Mouse (Mus musculus) heart, embryonic 10.5 days (tissue): Measurements from ENCODE around the gene Dqx1. TPM values are rescaled to one million over a fixed set of nuclear protein-coding genes. Genes with fewer than 3 reads are reported as not detected.

Source experiments
- DNase-seq: peaks from one replicate; pipeline ENCODE4 v3.0.0-alpha.2; 2017; ENCODE audit warnings: low spot score
- H3K27ac ChIP-seq: fragments of 300-500 bp; sonication (generic); 2 replicates; pipeline ENCODE4 v1.5.1; 2016; ENCODE audit warnings: mild to moderate bottlenecking
- H3K27me3 ChIP-seq: fragments of 300-500 bp; sonication (generic); 2 replicates; pipeline ENCODE4 v1.6.1; 2016; ENCODE audit warnings: mild to moderate bottlenecking; ENCODE audit not compliant: poor library complexity, insufficient read depth, severe bottlenecking
- H3K36me3 ChIP-seq: fragments of 300-500 bp; sonication (generic); 2 replicates; pipeline ENCODE4 v1.6.1; 2016; ENCODE audit warnings: mild to moderate bottlenecking, moderate library complexity
- H3K4me1 ChIP-seq: fragments of 300-500 bp; sonication (generic); 2 replicates; pipeline ENCODE4 v1.6.1; 2016; ENCODE audit warnings: mild to moderate bottlenecking
- H3K4me3 ChIP-seq: fragments of 300-500 bp; sonication (generic); 2 replicates; pipeline ENCODE4 v1.5.1; 2016; ENCODE audit warnings: mild to moderate bottlenecking, moderate library complexity
- H3K9me3 ChIP-seq: fragments of 300-500 bp; sonication (generic); 2 replicates; pipeline ENCODE4 v1.6.1; 2016; ENCODE audit warnings: mild to moderate bottlenecking, moderate library complexity
- WGBS: fragments of 180-500 bp; shearing (Covaris S2); methylation state at CpG from one replicate; pipeline ENCODE4 v1.1.7; 2016; 5-methylcytosine and 5-hydroxymethylcytosine counted together
- polyA plus RNA-seq: library from polyadenylated mRNA; unstranded; fragments of >200 nt; fragmentation: Nextera tagmentation; extraction: Ambion mirVana; gene quantifications from 2 replicates; pipeline ENCODE4 v1.2.1, GENCODE M21; 2016

Dqx1 gene
- polyA plus RNA-seq, 1 experiment from 2014 or later = 1.5 TPM

DNA sequence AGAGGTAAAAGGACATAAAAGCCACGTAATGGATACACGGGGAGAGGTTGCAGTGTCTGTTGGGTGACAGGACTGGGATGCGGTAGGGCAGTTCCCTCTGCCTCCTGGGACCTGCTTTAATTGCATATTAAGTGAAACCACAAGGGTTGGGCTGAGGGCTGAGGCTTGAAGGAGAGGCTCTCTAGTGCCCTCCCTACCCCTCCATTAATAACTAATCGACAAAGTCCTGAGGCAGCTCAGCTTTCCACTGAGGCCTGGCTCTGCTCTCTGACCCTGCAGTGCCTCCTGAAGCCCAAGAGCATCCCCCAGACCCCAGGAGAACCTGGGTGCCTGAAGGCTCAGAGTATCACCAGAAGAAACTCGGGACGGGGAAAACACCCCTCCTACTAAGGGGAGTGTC lies 26.8 kb downstream of the Dqx1 start:
- Histone ChIP-seq H3K27ac (no peak overlapping the region), H3K4me1 (peaks cover 32% of the 10 kb centered on the region), H3K27me3 (peaks cover 92% of the 10 kb centered on the region), H3K36me3 (peaks cover 29% of the 10 kb centered on the region), H3K4me3 (no peak overlapping the region), H3K9me3 (no peaks in the 10 kb centered on the region)
- WGBS = 9% methylated on average over 6 of the region's 6 CpGs
- no peak for DNase-seq

DNA sequence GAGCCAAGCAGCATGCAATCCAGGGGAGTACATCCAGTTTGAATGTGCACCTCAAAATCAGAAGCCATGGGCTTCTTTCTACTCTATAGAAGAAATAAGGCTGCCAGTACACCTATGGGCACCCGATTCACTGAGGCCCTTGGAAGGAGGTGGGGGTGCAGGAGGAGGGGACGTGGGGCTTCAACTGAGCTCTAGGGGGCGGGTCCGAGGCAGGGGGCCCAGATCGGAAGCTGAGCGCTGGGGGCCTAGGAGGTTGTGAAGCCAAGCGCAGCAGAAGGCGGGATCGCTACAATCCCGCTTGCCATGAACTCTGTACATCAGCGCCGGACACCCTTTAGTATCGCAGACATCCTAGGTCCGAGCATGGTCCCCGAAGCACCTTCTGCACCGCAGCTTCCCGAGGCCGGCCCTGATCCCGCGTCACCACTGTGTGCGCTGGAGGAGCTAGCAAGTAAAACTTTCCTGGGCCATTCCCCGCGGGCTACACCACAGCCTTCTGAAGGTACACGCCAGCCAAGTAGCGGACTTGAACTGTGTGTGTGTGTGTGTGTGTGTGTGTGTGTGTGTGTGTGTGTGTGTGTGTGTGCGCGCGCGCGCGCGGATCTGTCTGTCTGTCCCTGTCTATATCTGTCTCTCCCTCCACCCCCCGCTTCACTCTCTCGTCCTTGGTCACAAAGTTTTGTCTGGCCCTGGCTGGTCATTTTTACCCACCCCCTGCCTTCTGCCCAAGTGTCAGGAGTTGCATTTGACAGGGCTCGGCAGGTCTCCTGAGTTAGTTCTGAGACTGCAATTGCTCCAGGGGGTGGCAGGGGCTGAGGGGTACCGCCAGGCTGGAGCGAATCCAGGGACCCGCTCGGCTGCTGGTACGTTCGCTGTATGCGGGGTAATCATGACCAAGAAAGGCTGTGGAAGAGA lies 28.7 kb downstream of the Dqx1 start, which contains the start of gene Lbx2:
Lbx2 (plus strand) TSS at position 247 of the 915 bp plus-strand sequence.
- H3K36me3 ChIP-seq = peaks cover 13% of the 10 kb centered on the region
- no peak for DNase-seq
- no peak within 1 kb of the TSS; the same call in 1 of the 2 replicates for H3K27ac ChIP-seq
- peaks cover 89% of the 10 kb centered on the region for H3K27me3 ChIP-seq
- WGBS = 2% methylated on average over 42 of the region's 42 CpGs
- H3K9me3 ChIP-seq = no peaks in the 10 kb centered on the region
- peaks cover 29% of the 10 kb centered on the region for H3K4me1 ChIP-seq
- peak within 1 kb of the TSS; percentile 55 for H3K4me3 ChIP-seq

DNA sequence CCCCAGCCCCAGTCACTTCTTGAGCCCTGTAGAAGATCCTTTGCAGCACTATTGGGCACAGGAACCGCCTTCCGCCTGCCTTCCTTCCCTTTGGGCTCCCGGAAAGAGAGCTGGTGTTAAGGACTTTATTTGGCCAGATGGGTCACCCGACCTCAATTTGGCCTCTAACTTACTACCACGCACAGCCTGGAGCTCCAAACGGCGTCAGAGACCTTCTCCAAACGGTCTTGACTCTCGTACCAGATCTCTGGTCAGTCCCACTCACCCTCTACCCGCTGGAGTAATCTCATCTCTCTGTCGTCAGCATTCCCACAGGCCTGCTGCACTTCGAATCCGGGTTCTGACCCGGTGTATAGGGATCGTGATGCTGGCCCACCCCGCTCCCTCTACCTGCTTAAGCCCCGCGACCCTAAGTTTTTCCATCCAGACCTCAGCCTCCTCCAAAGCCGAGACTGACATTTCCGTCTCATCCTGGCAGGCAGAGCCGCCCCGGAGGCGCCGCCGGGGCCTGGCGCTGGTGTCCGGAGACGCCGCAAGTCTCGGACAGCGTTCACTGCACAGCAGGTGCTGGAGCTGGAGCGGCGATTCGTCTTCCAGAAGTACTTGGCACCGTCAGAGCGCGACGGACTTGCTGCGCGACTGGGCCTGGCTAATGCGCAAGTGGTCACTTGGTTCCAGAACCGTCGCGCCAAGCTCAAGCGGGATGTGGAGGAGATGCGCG lies 29.7 kb downstream of the Dqx1 start:
- H3K4me1 ChIP-seq = peaks cover 29% of the 10 kb centered on the region
- no peak overlapping the region; the same call in 1 of the 2 replicates for H3K27ac ChIP-seq
- DNase-seq = no peak

DNA sequence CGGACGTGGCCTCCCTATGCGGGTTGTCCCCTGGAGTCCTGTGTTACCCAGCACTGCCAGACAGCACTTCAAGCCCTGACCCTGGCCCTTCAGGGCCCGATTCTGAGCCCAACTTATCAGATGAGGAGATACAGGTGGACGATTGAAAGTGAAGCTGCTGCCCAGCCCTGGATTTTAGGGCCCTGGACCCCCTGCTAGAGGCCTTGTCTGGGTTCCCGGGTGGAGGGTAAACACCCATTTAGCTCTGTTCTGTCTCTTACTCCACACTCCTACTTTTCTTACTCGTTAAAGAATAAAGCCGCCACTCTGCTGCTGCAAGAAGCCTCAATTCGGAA lies 30.2 kb downstream of the Dqx1 start:
- WGBS = 10% methylated on average over 9 of the region's 9 CpGs
- Histone ChIP-seq H3K27me3 (peaks cover 79% of the 10 kb centered on the region), H3K36me3 (no peaks in the 10 kb centered on the region), H3K4me3 (peak overlapping the region; percentile 55), H3K4me1 (peaks cover 29% of the 10 kb centered on the region), H3K9me3 (no peaks in the 10 kb centered on the region), H3K27ac (no peak overlapping the region)
- DNase-seq = no peak

More for the DNA sequence above, 29.7 kb downstream of the Dqx1 start:
- Histone ChIP-seq H3K27me3 (peaks cover 79% of the 10 kb centered on the region), H3K4me3 (peak overlapping the region; percentile 55), H3K36me3 (peaks cover 3% of the 10 kb centered on the region), H3K9me3 (no peaks in the 10 kb centered on the region)
- WGBS = 2% methylated on average over 47 of the region's 47 CpGs

DNA sequence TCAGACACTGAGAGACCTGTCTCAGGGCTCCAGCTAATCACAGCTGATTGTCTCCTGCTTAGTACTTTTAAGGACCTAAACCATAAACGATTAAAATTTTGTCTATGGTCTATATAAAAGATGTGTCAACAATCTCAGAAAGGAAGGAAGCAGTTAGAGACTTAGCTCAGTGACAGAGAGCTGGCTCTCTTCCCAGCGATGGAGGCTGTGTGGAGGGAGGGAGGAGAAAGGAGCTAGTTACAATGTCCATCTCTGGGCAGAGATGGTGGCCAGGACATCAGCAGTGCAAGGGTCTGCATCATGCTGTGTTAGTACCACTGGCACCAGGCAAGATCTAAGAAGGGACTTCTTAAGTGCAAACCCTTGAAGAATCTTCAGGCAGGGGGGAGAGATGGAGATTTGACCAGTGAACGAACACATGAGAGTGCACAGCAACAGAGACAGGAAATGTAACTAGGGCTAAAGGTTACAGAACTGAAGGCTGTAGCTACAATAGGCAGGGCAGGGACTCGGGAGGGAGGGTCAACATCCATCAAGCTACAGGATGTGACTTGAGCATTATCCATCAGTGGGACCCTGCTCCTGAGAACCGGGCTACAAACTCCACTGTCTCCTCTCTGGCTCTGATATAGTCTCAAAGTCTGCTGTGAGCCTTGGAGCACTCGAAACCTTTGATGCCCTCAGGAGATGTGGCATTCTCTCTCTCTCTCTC lies 34.9 kb downstream of the Dqx1 start:
- peaks cover 12% of the 10 kb centered on the region for H3K4me1 ChIP-seq
- WGBS = 33% methylated on average over 6 of the region's 6 CpGs
- no peak for DNase-seq
- H3K27me3 ChIP-seq = peaks cover 54% of the 10 kb centered on the region
- no peak overlapping the region for H3K4me3 ChIP-seq
- no peak overlapping the region for H3K27ac ChIP-seq
- no peaks in the 10 kb centered on the region for H3K36me3 ChIP-seq
- no peaks in the 10 kb centered on the region for H3K9me3 ChIP-seq

DNA sequence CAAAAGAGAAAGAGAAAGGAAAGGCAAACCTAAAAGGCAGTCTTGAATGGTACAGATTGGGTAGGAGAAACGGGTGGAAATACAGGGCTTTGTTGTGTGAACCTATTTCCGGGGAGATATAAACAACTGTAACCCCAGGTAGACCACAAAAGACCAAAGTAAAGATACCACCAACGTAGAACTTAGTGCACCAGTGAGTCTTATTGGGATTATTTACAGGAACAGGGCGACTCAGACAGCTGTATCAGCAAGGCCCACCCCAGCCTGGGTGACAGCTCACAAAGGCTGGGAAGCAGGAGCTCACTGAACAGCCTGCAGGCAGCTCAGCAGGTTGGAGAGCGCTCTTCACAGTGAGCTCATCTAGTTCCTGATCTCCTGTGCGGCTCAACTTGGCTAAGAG lies 38.3 kb downstream of the Dqx1 start:
- DNase-seq = no peak
- Histone ChIP-seq H3K36me3 (no peaks in the 10 kb centered on the region), H3K4me1 (peaks cover 3% of the 10 kb centered on the region; the same call in 1 of the 2 replicates), H3K27ac (no peak overlapping the region), H3K4me3 (no peak overlapping the region), H3K9me3 (no peaks in the 10 kb centered on the region), H3K27me3 (peaks cover 37% of the 10 kb centered on the region; the same call in 1 of the 2 replicates)
- WGBS = 43% methylated on average over 6 of the region's 6 CpGs

DNA sequence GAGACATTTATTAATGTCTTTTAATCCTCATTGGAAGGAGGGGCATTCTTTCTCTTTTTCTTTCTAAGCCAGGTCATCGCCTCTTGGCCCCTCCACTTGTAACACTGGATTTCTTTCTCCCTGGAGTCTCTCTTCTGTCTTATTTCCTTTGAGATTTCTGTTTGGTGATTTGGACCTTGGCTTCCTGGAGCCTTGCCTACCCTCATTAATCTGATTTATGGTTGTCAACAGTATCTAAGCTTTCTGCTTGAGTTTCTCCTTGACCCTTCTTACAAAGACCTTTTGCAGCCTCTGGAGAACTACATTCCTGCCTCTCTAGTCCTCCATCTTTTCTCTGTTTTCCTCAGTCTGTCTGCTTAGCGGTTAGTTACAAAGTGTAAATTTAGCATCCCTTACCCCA lies 40.8 kb downstream of the Dqx1 start:
- Histone ChIP-seq H3K36me3 (no peaks in the 10 kb centered on the region), H3K27me3 (peaks cover 38% of the 10 kb centered on the region; the same call in 1 of the 2 replicates), H3K4me3 (no peak overlapping the region), H3K9me3 (no peaks in the 10 kb centered on the region), H3K4me1 (peaks cover 23% of the 10 kb centered on the region), H3K27ac (no peak overlapping the region)
- DNase-seq = no peak
- 79% methylated on average over 2 of the region's 2 CpGs for WGBS

DNA sequence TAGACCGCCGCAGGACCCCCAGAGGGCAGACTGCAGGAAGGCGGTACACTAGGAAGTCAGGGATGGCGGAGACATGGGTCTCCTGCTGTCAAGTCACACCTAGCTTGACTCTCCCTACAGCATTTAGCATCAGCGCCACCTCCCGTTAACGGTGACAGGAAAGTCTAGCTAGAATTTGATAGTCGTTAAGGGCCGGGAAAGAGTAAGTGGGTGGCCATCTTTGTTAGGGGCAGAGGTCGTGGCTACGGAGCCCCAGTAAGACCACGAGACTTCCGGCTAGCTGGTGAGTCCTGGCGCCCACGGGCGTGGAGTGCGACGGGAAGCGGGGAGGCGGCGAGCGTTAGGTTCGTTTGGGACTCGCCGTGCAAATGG lies 43.7 kb downstream of the Dqx1 start, which contains the start of the genes Ccdc142 and Gm42688:
Ccdc142 (plus strand) TSS at position 286 of the 372 bp plus-strand sequence.
Gm42688 (plus strand) TSS at position 302 of the 372 bp plus-strand sequence.
- Histone ChIP-seq H3K27me3 (peaks cover 23% of the 10 kb centered on the region; the same call in 1 of the 2 replicates), H3K4me3 (peak within 1 kb of the TSS; percentile 79), H3K27ac (peak within 1 kb of the TSS; percentile 93), H3K36me3 (0 out of 2 replicates have a peak, but pooled peaks cover 2% of the 10 kb centered on the region), H3K4me1 (peaks cover 24% of the 10 kb centered on the region), H3K9me3 (no peaks in the 10 kb centered on the region)
- peak; percentile 94 for DNase-seq
- under 1% methylated on average over 25 of the region's 25 CpGs for WGBS

DNA sequence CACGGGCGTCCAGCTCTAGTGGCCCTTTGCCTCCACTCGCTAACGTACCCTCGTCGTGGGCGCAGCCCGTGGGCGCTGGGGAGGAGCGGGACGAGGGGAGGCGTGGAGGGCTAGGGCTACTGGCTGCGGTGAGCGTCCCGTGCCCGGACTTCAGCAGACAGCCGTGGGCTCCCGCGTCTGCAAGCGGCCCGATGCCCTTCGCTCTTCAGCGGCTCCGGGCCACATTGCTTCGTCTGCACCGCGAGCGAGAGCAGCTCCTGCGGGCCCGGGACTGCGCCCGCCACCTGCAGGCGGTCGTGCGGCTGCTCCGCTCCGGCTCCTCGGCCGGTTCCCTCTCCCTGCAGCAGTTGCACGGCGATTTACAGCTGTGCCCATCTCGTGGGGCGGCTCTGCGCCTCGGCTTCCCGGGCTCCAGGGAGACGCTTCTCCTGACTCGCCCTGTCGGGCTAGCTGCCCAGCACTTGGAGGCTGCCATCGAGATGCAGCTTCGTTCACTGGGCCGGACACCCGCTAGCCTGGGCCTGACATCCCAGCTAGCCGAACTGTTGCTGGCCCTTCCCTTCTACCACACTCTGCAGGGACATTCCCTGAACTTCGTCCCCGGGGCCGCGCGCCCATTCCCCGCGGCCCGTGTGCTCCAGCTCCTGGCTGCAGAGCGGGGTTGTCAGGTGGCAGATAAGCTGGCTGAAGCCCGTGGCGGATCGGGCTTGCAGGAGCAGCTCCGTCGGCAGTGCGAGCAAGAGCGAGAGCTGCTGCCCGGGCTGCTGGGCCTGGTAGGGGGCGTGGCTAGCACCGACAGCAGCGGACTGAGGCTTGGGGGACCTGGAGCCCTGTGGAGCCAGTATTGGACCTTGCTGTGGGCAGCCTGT lies 44.3 kb downstream of the Dqx1 start:
- H3K36me3 ChIP-seq = 0 out of 2 replicates have a peak, but pooled peaks cover 5% of the 10 kb centered on the region

DNA sequence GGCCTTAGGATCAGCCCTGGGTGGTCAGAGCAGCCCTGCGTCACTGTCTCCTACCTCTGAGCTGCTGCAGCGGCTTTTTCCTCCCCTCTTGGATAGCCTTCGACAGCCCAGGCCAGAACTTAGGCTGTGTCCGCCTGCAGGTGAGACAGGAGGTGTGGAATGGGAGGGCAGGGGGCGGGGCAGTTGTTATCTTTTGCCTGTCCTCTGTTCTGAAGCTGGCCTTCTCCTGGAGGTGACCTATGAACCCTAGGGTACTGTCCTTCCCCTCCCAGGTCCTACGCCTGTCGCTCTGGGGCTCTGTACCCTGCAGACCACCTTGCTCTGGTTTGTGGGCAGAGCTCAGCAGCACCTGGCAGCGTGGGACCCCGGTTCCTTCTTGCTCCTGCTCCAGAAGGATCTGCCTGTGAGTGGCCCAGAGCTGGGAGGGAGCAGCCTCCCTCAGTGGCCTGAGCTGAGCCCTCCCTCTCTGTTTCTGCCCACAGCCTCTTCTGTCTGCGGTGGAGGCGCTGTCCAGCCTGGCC lies 45.5 kb downstream of the Dqx1 start:
- H3K27ac ChIP-seq = no peak overlapping the region
- peak overlapping the region; percentile 79 for H3K4me3 ChIP-seq
- no peak for DNase-seq
- H3K4me1 ChIP-seq = peaks cover 34% of the 10 kb centered on the region
- no peaks in the 10 kb centered on the region for H3K9me3 ChIP-seq
- H3K27me3 ChIP-seq = peaks cover 20% of the 10 kb centered on the region; the same call in 1 of the 2 replicates
- H3K36me3 ChIP-seq = peaks cover 11% of the 10 kb centered on the region; the same call in 1 of the 2 replicates
- 35% methylated on average over 11 of the region's 11 CpGs for WGBS

More for the DNA sequence above, 44.3 kb downstream of the Dqx1 start:
- Histone ChIP-seq H3K27me3 (peaks cover 20% of the 10 kb centered on the region; the same call in 1 of the 2 replicates), H3K9me3 (no peaks in the 10 kb centered on the region), H3K27ac (peak overlapping the region; percentile 93), H3K4me1 (peaks cover 24% of the 10 kb centered on the region), H3K4me3 (peak overlapping the region; percentile 79)
- DNase-seq = peak; percentile 88
- WGBS = under 1% methylated on average over 74 of the region's 74 CpGs

DNA sequence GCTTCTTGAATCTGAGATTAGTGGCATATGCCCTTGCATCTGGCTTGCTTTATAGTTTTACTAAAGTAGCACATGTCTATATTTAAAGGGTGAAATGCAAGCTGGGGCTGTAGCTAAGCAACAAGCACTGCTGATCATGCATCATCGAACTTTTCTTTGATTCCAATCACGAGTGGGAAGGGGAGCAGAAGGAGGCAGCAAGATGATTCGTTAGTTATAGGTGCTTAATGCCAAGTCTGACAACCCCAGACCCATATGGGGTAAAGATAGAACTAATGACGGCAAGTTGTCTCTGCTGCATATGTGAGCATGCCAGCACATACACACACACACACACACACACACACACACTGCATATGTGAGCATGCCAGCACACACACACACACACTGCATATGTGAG lies 46.5 kb downstream of the Dqx1 start:
- peaks cover 39% of the 10 kb centered on the region for H3K4me1 ChIP-seq
- no peak overlapping the region for H3K27ac ChIP-seq
- H3K4me3 ChIP-seq = no peak overlapping the region
- H3K36me3 ChIP-seq = peaks cover 11% of the 10 kb centered on the region; the same call in 1 of the 2 replicates
- H3K9me3 ChIP-seq = no peaks in the 10 kb centered on the region
- peaks cover 13% of the 10 kb centered on the region; the same call in 1 of the 2 replicates for H3K27me3 ChIP-seq
- DNase-seq = no peak
- WGBS = 87% methylated on average over 4 of the region's 4 CpGs
